Mouse (Mus musculus) kidney, postnatal 10 days (tissue): ENCODE data around the gene Ilf3.

Experiments used
- DNase-seq: peaks from one replicate; pipeline ENCODE4 v3.0.0; 2021; ENCODE audit warnings: mixed read lengths

Gene Ilf3

GRCm38 (mm10) chr9:21346627-21347365, 20.9 kb upstream of the Ilf3 start:
- DNase-seq = no peak

GRCm38 (mm10) chr9:21348152-21348551, 19.5 kb upstream of the Ilf3 start:
- DNase-seq = no peak

GRCm38 (mm10) chr9:21351178-21351577, 16.5 kb upstream of the Ilf3 start:
- DNase-seq = no peak

- DNase-seq = no peak
Measured at GRCm38 (mm10) chr9:21351702-21352377, 15.8 kb upstream of the Ilf3 start.

- DNase-seq = no peak
Measured at GRCm38 (mm10) chr9:21352463-21353372, 15.0 kb upstream of the Ilf3 start.

GRCm38 (mm10) chr9:21353373-21353686, 14.3 kb upstream of the Ilf3 start:
- DNase-seq = no peak

- no peak for DNase-seq
Measured at GRCm38 (mm10) chr9:21354796-21355195, 12.9 kb upstream of the Ilf3 start.

GRCm38 (mm10) chr9:21356981-21357718, 10.5 kb upstream of the Ilf3 start:
- peak; percentile 84 for DNase-seq

- peak; percentile 82 for DNase-seq
Measured at GRCm38 (mm10) chr9:21366541-21367220, 990 bp upstream of the Ilf3 start.

- DNase-seq = peak; percentile 82
Measured at GRCm38 (mm10) chr9:21368131-21368584, 487 bp downstream of the Ilf3 start.

GRCm38 (mm10) chr9:21369080-21369479, 1.4 kb downstream of the Ilf3 start:
- DNase-seq = no peak

- no peak for DNase-seq
Measured at GRCm38 (mm10) chr9:21370876-21371275, 3.2 kb downstream of the Ilf3 start.

- no peak for DNase-seq
Measured at GRCm38 (mm10) chr9:21372508-21372907, 4.8 kb downstream of the Ilf3 start.

GRCm38 (mm10) chr9:21379195-21379594, 11.5 kb downstream of the Ilf3 start:
- DNase-seq = no peak

- no peak for DNase-seq
Measured at GRCm38 (mm10) chr9:21380868-21381267, 13.2 kb downstream of the Ilf3 start.

- DNase-seq = no peak
Measured at GRCm38 (mm10) chr9:21383966-21384365, 16.3 kb downstream of the Ilf3 start.

GRCm38 (mm10) chr9:21392646-21393175, 25.0 kb downstream of the Ilf3 start:
- no peak for DNase-seq

- no peak for DNase-seq
Measured at GRCm38 (mm10) chr9:21395692-21396091, 28.0 kb downstream of the Ilf3 start.

- DNase-seq = no peak
Measured at GRCm38 (mm10) chr9:21397170-21397569, 29.5 kb downstream of the Ilf3 start.

GRCm38 (mm10) chr9:21401042-21401441, 33.4 kb downstream of the Ilf3 start:
- no peak for DNase-seq

GRCm38 (mm10) chr9:21402764-21403253, 35.1 kb downstream of the Ilf3 start:
- no peak for DNase-seq

GRCm38 (mm10) chr9:21403745-21404144, 36.1 kb downstream of the Ilf3 start:
- DNase-seq = no peak
